Comparison of ENCODE assay signal across 35 mouse cellular contexts in the genomic region with DNA sequence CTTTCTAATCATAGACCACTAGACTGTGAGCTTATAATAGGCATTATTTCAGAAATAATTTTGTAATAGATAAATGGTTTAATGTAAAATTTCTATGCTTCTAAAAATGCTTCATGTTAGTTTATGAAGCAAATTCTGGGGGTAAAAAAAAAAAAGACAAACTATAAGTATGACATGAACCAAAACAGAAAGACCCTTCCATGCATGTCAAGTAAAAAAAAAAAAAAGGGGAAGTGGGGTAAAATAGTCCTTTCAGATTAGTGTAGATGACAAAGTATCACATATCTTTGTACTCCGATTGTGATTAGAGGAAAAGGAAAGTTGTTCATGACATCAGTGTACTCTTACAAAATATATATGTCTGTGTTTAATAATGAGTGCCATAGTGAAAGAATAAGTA.
"Had no signal": no experiment of that assay in that cellular context is flagged by ENCODE, and none has a peak within 500 bp of the region (broad histone marks: within the 10 kb centered on the region; RNA-seq: fewer than 3 reads in every experiment).

No protein-coding gene starts in this region.

- DNase-seq: heart, postnatal 10 days; heart, postnatal 14 days; heart, postnatal 36 days; heart, postnatal 4 days; kidney, adult 11 months; kidney, adult 18-20 months; kidney, adult 2 months; kidney, adult 8-10 months; kidney, adult 9 months; kidney, postnatal 10 days; kidney, postnatal 14 days; kidney, postnatal 25 days; kidney, postnatal 36 days; kidney, postnatal 4 days; layer of hippocampus, adult 9-11 months; layer of hippocampus, postnatal 36 days had no signal

- H3K36me3 ChIP-seq: heart, embryonic 10.5 days; heart, embryonic 12.5 days; heart, embryonic 13.5 days; heart, embryonic 15.5 days; hindbrain, embryonic 10.5 days; hindbrain, embryonic 12.5 days; hindbrain, embryonic 15.5 days; intestine, embryonic 15.5 days; kidney, embryonic 15.5 days had no signal

- ATAC-seq: hindbrain, embryonic 16.5 days; hindbrain, postnatal 0 days; inflammation-experienced regulatory T-cells, adult 6 months; intestine, embryonic 15.5 days; intestine, embryonic 16.5 days; intestine, postnatal 0 days had no signal

- H3K4me3 ChIP-seq: heart, embryonic 10.5 days; heart, embryonic 12.5 days; heart, embryonic 13.5 days; heart, embryonic 15.5 days; hindbrain, embryonic 10.5 days; hindbrain, embryonic 12.5 days; hindbrain, embryonic 15.5 days; intestine, embryonic 15.5 days; kidney, embryonic 15.5 days; layer of hippocampus, adult 2 months; left cerebral cortex, adult 2 months had no signal

- H3K27ac ChIP-seq: heart, embryonic 10.5 days; heart, embryonic 13.5 days; heart, embryonic 15.5 days; hindbrain, embryonic 10.5 days; hindbrain, embryonic 12.5 days; hindbrain, embryonic 14.5 days; hindbrain, embryonic 15.5 days; hindbrain, postnatal 0 days; intestine, embryonic 15.5 days; kidney, embryonic 15.5 days; kidney, postnatal 0 days; layer of hippocampus, adult 2 months; left cerebral cortex, adult 2 months had no signal

- H3K4me1 ChIP-seq: heart, embryonic 10.5 days; heart, embryonic 12.5 days; heart, embryonic 13.5 days; heart, embryonic 15.5 days; hindbrain, embryonic 10.5 days; hindbrain, embryonic 12.5 days; hindbrain, embryonic 15.5 days; intestine, embryonic 15.5 days; kidney, embryonic 15.5 days had no signal

- H3K27me3 ChIP-seq: heart, embryonic 12.5 days; heart, embryonic 13.5 days; heart, embryonic 15.5 days; hindbrain, embryonic 12.5 days; hindbrain, embryonic 15.5 days; intestine, embryonic 15.5 days; kidney, embryonic 15.5 days had no signal

- H3K9ac ChIP-seq: heart, embryonic 12.5 days; heart, embryonic 13.5 days; heart, embryonic 15.5 days; hindbrain, embryonic 12.5 days; hindbrain, embryonic 14.5 days; hindbrain, embryonic 15.5 days; intestine, embryonic 15.5 days; kidney, embryonic 15.5 days had no signal

- H3K9me3 ChIP-seq: heart, embryonic 10.5 days; heart, embryonic 13.5 days; heart, embryonic 15.5 days; hindbrain, embryonic 10.5 days; hindbrain, embryonic 12.5 days; hindbrain, embryonic 15.5 days; intestine, embryonic 15.5 days; kidney, embryonic 15.5 days had no signal

- H3K4me2 ChIP-seq: heart, embryonic 11.5 days; heart, embryonic 12.5 days; heart, embryonic 13.5 days; heart, embryonic 15.5 days; hindbrain, embryonic 12.5 days; hindbrain, embryonic 14.5 days; hindbrain, embryonic 15.5 days; intestine, embryonic 15.5 days; kidney, embryonic 15.5 days had no signal
